Mouse (Mus musculus) intestine, postnatal 0 days (tissue): ENCODE measurements around the gene Usp7. TPM values are rescaled to one million over a fixed set of nuclear protein-coding genes. Genes with fewer than 3 reads are reported as not detected.

Source experiments
- ATAC-seq: fragments of 200-750 bp; cut with Nextera tagmentation; 2 replicates; pipeline ENCODE4 v1.8.0; 2017; ENCODE audit warnings: mild to moderate bottlenecking, moderate TSS enrichment, moderate library complexity
- H3K27ac ChIP-seq: fragments of 300-500 bp; sonication (generic); 2 replicates; pipeline ENCODE4 v1.5.1; 2014; ENCODE audit warnings: mild to moderate bottlenecking, low read depth, low read length, moderate library complexity
- H3K27me3 ChIP-seq: fragments of 300-500 bp; sonication (generic); replicated peaks from 2 replicates; pipeline ENCODE4 v1.6.1; 2014; ENCODE audit warnings: low read length, mixed read lengths; ENCODE audit not compliant: control insufficient read depth, insufficient read depth
- H3K36me3 ChIP-seq: fragments of 300-500 bp; sonication (generic); 2 replicates; pipeline ENCODE4 v1.6.1; 2014; ENCODE audit warnings: mild to moderate bottlenecking, moderate library complexity; ENCODE audit not compliant: control insufficient read depth, insufficient read depth
- H3K4me1 ChIP-seq: fragments of 300-500 bp; sonication (generic); replicated peaks from 2 replicates; pipeline ENCODE4 v1.6.1; 2014; ENCODE audit warnings: antibody characterized with exemption, low read length, mixed read lengths; ENCODE audit not compliant: control insufficient read depth, insufficient read depth
- H3K4me2 ChIP-seq: fragments of 300-500 bp; sonication (generic); replicated peaks from 2 replicates; pipeline ENCODE4 v1.6.1; 2014; ENCODE audit warnings: low read depth, mild to moderate bottlenecking, moderate library complexity
- H3K4me3 ChIP-seq: fragments of 300-500 bp; sonication (generic); 2 replicates; pipeline ENCODE4 v1.5.1; 2014; ENCODE audit warnings: low read depth, low read length
- H3K9ac ChIP-seq: fragments of 300-500 bp; sonication (generic); 2 replicates; pipeline ENCODE4 v1.6.1; 2014; ENCODE audit warnings: mild to moderate bottlenecking, low read depth, low read length
- H3K9me3 ChIP-seq: fragments of 300-500 bp; sonication (generic); 2 replicates; pipeline ENCODE4 v1.6.1; 2016; ENCODE audit warnings: mixed run types; ENCODE audit not compliant: control insufficient read depth
- CTCF ChIP-seq: sonication (generic); IDR thresholded peaks from 2 replicates; pipeline ENCODE4 v1.5.1; 2016; ENCODE audit warnings: low read depth, mild to moderate bottlenecking, control low read depth, antibody characterized with exemption, moderate library complexity
- WGBS: fragments of 180-500 bp; shearing (Covaris S2); extraction: QIAGEN DNeasy Blood & Tissue Kit; methylation state at CpG from one replicate; pipeline ENCODE4 v1.1.7; 2014; 5-methylcytosine and 5-hydroxymethylcytosine counted together
- polyA plus RNA-seq: library from polyadenylated mRNA; unstranded; fragments of >200 nt; fragmentation: Nextera tagmentation; extraction: Ambion mirVana; gene quantifications from 2 replicates; pipeline ENCODE4 v1.2.1, GENCODE M21; 2015

Usp7 gene
- polyA plus RNA-seq, 1 experiment from 2014 or later, result 16.3 TPM

DNA sequence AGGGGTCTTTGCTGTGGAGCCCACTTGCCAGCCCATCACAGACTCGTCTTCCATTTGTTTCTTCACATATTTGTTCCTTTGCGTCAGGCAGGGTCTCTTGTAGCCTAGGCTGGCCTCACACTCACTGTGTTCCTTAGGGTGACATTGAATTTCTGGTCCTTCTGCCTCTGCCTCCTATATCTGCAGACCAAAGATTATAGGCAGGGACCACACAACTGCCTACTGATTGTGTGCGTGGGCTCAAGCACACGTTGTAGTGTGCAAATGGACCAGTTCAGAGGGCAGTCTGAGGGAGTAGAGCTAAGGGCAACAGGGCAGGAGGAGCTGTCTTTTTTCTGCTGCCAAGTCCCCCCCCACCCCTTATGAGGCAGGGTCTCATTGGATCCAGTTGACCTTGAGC lies 24.0 kb downstream of the Usp7 start:
- TF ChIP-seq CTCF, result no peak
- Histone ChIP-seq H3K9me3 (no peaks in the 10 kb centered on the region), H3K9ac (no peak overlapping the region), H3K27me3 (no peaks in the 10 kb centered on the region), H3K4me3 (no peak overlapping the region), H3K36me3 (no peaks in the 10 kb centered on the region), H3K27ac (no peak overlapping the region), H3K4me1 (no peaks in the 10 kb centered on the region), H3K4me2 (no peak overlapping the region)
- ATAC-seq, result no peak
- 78% methylated on average over 4 of the region's 4 CpGs for WGBS

DNA sequence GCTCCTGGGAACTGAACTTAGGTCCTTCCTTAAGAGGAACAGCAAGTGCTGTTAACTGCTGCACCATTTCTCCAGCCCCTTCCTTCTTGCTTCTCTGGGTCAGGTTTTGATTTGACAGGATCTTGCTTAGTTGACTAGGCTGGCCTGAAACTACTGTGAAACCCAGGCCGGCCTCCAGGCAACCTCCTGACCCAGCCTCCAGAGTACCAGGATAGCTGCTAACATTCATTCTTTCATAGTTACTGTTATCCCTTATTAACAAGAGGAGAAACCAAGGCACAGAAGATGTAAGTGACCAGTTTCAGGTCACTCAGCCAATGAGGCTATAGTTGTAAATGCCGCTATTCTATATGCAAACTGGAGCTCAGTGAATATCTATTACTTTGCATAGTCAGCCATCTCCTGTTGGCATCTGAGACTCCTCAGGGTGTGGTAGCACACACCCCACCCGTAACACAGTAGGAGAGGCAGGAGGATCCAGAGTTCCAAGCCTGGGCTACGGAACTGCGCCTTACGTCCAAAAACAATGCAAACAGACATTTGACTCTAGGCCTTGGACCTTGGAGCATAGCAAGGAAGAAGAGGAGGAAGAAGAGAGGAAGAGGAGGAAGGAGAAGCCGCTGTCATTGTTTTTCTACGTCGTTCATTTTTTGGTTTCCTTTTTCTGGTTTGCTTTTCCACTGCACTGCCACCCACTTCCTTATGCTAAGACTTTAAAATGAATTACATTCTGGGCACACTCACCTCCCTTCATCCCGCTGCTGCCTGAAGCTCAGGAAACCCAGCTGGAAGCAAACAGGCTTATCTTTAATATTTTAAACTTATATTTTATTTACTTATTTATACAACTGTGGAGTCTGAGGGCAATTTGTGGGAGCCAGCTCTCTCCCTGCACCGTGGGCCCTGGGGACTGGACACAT lies 24.7 kb downstream of the Usp7 start:
- no peak for TF ChIP-seq CTCF
- H3K4me1 ChIP-seq, result no peaks in the 10 kb centered on the region
- no peak overlapping the region for H3K9ac ChIP-seq
- H3K27ac ChIP-seq, result no peak overlapping the region
- H3K4me2 ChIP-seq, result no peak overlapping the region
- 73% methylated on average over 11 of the region's 11 CpGs for WGBS
- no peaks in the 10 kb centered on the region for H3K36me3 ChIP-seq
- H3K9me3 ChIP-seq, result no peaks in the 10 kb centered on the region
- H3K27me3 ChIP-seq, result no peaks in the 10 kb centered on the region
- ATAC-seq, result no peak
- no peak overlapping the region for H3K4me3 ChIP-seq

DNA sequence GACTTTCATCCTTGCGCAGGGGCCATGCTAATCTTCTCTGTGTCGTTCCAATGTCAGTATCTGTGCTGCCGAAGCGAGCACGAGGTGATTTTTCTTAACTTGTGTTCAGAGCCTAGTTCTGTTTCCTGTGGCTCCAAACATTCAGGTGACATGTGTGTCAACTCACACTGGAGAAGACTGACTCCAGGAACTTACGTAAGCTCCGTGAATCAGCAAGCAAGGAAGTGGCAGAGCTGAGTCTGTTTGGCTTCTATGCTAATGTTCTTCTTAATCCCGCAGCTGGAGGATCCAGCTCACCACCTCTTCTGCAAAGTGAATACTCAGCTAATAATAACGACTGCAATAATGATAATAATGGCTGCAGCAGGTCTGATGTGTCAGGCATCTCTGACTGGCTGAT lies 25.9 kb downstream of the Usp7 start:
- no peak for ATAC-seq
- Histone ChIP-seq H3K4me2 (no peak overlapping the region), H3K4me3 (no peak overlapping the region), H3K36me3 (no peaks in the 10 kb centered on the region), H3K9me3 (no peaks in the 10 kb centered on the region), H3K27me3 (no peaks in the 10 kb centered on the region), H3K27ac (no peak overlapping the region), H3K9ac (no peak overlapping the region), H3K4me1 (no peaks in the 10 kb centered on the region)
- 59% methylated on average over 9 of the region's 9 CpGs for WGBS
- no peak for TF ChIP-seq CTCF

DNA sequence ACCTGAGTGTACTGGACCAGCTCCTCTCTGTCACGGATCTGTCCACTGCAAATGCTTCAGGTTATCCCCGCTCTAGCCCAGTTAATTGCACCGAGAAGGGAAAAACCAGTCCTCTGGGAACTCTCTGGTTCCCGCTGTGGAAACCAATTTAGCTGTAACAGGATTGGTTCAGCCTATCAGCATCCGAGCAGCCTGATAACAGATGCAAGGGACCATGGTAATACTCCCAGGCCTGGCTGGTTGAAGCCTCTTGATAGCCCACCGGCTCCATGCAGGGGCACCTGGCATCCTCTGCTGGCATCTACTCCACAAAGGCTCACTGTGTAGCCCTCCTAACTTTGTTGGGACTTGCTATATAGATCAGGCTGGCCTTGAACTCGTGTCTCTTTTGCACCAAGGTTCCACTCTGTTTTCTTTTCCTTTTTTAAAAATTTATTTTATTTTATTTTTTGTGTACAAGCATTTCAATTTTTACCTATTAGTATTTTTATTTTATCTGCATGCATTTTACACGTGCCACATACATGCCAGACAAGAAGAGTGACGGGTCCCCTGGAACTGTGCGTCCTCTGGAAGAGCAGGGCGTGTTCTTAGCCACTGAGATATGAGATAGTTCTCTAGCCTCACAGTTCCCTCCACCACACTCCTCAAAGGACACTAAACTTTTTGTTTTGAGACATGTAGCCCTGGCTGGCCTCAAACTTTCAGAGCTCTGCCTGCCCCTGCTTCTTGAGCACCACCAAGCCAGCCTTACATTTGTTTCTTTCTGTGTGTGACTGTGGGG lies 27.8 kb downstream of the Usp7 start:
- H3K9me3 ChIP-seq, result no peaks in the 10 kb centered on the region
- H3K4me3 ChIP-seq, result no peak overlapping the region
- H3K27ac ChIP-seq, result no peak overlapping the region
- H3K9ac ChIP-seq, result no peak overlapping the region
- no peaks in the 10 kb centered on the region for H3K36me3 ChIP-seq
- H3K4me2 ChIP-seq, result no peak overlapping the region
- H3K27me3 ChIP-seq, result no peaks in the 10 kb centered on the region
- 59% methylated on average over 11 of the region's 11 CpGs for WGBS
- ATAC-seq, result no peak
- no peaks in the 10 kb centered on the region for H3K4me1 ChIP-seq
- no peak for TF ChIP-seq CTCF

DNA sequence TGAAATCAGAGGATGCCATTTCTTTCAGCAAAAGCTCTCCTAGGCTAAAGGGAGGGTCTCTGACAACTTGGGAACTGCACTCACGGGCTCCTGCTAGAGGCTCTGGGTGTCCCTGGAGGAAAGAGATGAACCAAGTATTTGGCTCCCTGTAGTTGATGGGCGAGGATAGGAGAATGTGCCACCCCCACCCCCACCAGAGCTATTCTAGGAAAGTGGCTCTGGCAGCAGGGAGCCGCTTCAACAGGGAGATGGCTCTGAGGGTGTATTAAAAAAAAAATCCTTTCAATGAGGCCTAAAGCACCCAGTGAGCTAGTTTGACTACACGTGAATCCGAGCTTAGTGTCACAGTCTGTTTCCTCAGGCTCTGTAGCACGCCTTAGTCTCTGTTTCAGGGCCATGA lies 29.1 kb downstream of the Usp7 start:
- Histone ChIP-seq H3K4me3 (no peak overlapping the region), H3K4me1 (no peaks in the 10 kb centered on the region), H3K27me3 (no peaks in the 10 kb centered on the region), H3K9ac (no peak overlapping the region), H3K9me3 (no peaks in the 10 kb centered on the region), H3K27ac (no peak overlapping the region), H3K36me3 (no peaks in the 10 kb centered on the region), H3K4me2 (no peak overlapping the region)
- WGBS, result 78% methylated on average over 6 of the region's 6 CpGs
- TF ChIP-seq CTCF, result no peak
- ATAC-seq, result no peak

DNA sequence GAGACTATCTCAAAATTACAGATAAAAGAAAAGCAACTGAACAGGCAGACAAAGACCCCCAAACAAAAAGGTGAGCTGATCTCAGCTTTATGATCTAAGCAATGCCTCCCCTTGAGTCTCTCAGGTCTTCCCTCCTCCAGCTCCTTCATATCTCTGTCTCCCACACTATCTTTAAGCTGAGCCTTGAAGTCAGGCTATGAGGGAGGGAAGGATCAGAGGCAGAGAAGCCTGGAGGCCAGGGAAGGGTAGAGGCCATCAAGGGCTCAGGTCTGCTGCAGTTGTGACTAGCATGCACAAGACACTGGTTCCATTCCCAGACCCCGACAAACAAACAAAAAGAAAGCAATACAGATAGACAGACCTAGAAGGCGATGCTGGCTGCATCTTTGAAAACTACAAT lies 30.2 kb downstream of the Usp7 start:
- Histone ChIP-seq H3K9ac (no peak overlapping the region), H3K4me2 (no peak overlapping the region), H3K27ac (no peak overlapping the region), H3K4me1 (no peaks in the 10 kb centered on the region), H3K4me3 (no peak overlapping the region), H3K9me3 (no peaks in the 10 kb centered on the region), H3K36me3 (no peaks in the 10 kb centered on the region), H3K27me3 (no peaks in the 10 kb centered on the region)
- no peak for ATAC-seq
- whole genome bisulfite sequencing, result 86% methylated on average over 2 of the region's 2 CpGs
- TF ChIP-seq CTCF, result no peak
